Mouse (Mus musculus) cerebellum, adult 11-12 months (tissue): ENCODE measurements around the gene Enpp7.

Experiments used
- DNase-seq: peaks from one replicate; pipeline ENCODE4 v3.0.0; 2022

Enpp7 gene

DNA sequence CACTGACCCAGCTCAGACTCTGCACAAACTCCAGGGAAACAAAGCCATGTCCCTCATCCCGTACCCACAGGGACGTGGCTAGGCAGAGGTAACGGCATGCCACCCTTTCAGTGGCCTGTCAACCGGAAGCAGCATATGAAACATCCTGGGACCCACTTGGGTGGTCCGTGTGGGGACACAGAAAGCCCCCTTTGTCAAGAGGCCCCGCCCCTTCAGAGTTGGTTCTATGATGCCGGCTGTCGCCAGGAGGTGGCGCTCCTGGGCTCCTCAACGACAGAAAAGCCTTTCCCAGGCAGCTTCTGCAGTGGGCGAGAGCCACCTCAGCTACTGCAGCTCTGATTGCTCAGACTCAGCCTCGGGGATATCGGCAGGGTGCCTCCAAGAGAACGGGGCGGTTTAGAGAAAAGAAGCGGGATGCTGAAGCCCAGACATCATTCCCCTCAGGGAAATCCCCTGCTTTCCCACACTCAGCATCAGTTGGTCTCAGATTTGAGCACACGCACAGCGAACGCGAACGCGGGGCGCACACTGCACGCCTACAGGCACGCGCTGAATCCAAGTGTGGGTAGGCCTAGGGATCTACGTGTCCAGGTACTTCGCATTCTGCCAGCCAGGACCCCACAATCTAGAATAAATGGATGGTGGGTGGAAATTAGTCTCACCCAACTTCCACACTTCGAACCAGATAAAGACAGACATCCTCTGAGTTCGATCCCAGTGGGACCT, 10.7 kb downstream of the Enpp7 start:
- DNase-seq = peak; percentile 81

DNA sequence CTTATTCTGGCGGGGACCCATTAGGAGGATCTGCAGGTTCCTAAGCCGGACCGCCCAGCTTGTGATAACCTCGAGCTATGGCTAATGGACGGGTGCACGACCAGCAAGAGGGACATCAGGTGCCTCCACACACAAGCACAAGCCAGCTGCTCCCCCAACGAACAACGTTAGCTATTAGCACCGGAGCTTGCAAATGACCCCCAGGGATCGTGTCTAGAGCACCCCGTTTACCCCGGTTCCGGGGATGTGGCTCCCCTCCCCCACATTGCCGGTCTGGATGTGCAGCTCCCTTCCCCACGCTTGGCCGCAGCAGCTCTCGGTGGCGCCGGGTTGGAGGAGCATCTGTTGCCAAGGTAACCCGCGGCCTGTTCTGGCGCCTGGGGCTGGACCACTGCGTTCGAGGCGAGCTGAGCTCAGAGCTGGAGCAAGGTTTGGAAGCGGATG, 11.4 kb downstream of the Enpp7 start:
- peak; percentile 49 for DNase-seq

DNA sequence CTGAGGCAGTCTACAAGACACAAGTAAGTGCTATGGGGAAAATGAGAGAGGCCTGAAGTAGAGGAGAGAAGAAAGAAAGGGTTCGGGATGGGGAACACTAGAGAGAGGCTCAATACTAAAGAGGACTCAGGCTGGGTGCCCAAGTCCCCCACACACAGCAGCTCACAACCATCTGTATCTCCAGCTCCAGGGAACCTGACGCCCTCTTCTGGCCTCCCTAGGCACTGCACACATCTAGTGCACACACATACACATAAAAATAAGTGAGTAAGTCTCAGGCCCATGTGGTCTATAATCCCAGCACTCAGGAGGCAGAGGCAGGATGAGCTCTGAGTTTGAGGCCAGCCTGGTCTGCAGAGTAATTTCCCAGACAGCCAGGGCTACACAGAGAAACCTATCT, 12.9 kb downstream of the Enpp7 start:
- no peak for DNase-seq

DNA sequence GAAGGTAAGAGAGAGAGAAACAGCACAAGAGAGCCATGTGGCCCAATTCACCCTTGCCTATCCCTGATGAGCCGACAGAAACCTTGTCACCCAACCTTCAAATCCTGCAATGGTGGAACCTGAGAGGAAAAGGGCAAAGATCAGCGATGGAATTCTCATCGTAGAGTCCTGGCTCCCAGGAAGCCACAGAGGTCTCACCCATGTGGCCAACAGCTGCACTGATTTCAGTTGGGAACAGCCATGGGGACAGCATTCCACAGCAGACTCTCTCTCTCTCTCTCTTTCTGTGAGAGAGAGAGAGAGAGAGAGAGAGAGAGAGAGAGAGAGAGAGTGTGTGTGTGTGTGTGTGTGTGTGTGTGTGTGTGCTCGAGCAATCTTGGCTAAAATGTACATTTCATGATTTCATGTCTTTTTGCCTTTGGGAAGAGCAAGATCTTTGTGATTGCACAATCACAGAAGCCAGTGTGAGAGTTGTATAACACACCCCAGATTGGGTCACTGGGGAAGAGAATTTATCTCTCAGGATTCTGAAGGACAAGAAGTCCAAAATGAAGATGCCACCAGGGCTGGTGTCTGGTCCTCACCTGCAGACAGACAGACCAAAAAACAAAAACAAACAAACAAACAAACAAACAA, 13.6 kb downstream of the Enpp7 start:
- DNase-seq = no peak

DNA sequence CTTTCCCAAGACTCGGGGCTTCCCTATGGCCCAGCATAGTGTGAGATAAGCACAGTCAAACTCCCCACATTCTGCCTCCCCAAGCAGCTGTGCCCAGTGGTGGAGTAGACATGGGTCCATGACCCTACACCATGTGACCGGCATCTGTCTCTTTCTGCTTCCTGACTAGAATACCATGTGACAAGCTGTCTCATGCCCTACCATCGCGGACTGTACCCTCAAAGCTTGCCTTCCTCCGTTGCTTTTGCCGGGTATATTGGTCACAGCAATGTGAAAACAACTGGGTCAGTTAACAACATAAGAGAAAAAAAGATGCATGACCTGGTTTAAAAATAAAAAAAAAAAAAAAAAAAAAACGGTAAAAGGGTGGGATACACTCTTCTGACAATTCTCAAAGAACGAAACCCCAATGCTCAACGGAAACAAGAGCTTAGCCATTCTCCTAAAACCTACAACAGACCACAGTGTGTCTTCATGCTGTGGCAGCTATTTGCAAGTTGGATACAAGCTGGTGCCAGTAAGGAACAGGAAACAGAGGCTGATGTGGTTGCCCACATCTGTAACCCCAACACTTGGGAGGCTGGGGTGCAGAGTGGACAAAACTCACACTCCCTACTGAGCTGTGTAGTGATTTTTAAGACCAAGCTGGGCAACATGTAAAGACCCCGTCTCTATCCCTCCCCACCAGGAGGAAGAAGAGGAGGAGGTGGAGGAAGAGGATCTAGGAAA, 17.7 kb downstream of the Enpp7 start:
- no peak for DNase-seq

DNA sequence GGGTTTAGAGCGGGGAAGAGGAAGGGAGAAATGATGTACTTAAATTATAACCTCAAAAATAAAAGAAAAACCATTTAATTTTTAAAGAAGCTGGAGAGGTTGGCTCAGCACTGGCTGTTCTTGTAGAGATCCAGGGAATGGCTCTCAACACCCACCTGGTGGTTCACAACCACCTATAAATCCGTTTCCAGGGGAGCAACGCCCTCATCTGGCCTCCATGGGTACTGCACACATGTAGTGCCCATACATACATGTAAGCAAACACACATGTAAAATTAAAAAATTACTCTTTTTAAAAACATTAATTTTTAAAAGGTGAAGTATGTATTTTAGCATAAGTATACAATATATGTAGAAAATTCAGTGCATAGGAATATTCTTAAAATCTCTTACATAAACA, 18.5 kb downstream of the Enpp7 start:
- no peak for DNase-seq

DNA sequence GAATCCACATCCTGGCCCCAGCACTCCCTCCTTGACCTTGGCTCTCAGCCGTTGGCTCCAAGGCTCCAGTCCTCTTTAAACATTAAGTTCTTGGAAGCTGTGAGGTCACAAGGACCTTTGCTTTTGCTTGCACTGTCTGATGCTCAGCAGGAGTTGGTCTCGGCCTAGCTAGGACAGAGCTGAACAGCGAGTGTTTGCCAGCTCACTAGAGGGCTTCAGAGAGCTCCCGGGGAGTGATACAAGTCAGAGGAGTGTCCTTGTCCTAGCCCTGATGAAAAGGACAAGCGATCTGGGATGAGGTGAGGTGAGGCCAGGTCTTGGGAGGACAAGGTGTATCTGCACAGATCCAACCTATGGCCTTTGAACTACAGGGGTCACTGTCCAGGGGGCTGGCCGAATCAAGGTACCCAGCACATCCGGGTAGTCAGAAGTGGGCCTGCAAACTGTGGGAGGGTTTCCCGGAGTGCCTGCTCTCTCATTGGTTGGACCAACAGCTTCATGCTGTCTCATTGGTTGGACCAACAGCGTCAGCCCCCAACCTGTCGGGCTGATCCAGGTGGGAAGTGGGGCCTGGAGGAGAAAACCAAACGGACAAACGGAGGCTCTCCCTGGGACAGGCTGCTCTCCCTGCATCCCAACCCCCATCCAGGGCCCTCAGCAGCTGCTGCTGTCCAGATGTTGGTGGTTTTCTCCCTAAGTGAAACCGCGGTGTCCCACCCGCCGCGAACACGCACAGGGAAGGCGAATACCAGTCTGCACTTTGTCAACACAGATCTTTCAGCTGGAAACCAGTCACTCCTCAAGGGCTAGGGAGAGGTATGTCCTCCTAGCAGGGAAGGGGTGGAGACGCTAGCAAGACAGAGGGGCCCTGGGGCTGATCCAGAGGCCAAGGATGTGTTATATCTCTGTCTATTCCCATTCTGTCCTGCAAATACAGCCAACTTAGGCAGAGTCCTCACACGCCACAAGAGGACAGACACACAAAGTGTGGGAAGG, 19.8 kb downstream of the Enpp7 start:
- DNase-seq = no peak

DNA sequence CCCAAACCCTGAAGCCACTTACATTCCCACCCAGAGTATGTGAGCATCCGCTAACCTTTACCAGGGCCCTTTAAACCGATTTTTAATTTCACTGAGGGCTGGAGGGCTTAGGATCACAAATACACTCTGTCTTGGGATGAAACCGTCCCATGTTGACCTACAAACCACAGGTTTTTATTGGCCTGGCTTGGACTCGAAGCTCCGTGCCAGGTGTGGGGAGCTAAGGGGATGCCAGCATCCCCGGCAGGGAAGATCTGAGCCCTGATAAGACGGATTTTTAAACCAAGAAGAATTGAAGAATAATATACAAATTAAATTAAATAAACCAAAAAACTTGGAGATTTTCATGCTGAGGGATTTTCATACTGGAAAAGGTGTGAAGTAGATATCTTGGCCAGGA, 26.5 kb downstream of the Enpp7 start:
- no peak for DNase-seq

DNA sequence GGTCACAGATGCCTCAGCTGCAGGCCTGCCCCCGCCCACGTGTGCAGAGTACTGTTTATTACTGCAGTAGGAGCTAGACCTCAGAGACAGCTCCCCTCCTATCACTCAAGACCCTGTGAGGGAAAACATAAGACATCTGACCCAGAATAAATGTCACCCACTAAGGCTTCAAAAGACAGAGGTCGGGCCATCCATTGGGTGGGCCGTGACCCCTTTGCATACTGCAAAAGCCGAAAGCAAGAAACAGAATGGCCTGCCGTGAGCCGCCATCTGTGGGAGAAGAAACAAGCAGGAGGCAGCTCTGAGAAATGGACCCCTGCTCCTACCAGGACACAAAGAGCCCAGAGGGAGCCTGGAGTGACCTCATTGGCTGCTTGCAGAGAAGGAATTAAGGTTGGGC, 29.5 kb downstream of the Enpp7 start:
- DNase-seq = no peak

DNA sequence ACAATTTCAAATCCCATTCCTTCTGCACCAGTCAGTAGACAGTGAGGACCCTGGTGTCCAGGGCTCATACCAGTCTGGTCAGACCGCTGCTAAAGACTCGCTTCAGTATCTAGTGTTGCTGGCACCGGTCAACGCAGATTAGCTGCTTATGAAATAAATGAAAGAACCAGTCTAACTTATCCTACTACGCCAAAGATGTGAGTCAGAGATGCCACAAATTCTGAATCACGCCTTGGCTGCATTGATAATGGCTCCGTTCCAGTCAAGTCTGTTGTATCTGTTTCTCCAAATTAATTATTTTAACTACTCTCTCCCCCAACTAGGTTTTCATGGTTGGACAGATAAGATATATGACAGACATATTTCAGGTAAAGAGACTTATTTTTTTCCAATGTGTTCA, 33.2 kb downstream of the Enpp7 start:
- no peak for DNase-seq

DNA sequence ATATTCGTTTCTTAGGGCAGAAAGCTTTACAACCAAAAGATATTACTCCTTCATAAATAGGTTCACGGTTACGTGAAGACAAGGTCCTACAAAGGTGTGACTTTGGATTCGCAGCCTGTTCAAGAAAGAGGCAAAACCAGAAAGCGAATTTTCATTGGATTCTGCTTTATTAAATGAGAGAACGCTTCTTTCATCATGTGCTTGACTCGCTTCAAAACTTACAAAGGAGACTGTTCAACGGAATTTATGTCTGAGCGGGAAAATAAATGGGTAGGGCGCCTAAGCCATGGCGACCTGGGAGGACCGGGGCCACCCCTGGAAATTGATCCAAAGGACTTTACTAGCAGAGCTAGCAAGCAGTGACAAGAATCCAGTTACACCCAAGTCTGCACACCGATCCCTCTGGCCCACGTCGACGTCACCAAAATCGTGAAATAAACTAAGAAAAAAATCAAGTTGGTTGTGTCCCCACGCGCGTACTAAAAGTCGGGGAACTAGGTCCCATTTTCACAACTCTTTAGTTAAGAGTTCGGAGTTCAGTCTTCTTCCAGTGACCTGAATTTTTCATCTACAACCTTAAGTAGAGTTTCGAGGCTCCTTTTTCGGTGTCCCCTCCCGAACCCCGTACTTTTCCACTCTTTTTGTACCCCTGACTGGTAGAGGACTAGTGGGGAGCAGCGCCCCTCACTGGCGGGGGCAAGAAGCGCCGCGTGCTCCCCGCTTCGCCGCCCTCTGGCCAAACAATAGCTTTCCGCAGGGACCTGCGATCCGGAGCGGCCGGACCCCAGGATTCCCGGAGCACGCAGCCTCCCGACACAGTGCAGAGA, 34.3 kb downstream of the Enpp7 start:
- no peak for DNase-seq

DNA sequence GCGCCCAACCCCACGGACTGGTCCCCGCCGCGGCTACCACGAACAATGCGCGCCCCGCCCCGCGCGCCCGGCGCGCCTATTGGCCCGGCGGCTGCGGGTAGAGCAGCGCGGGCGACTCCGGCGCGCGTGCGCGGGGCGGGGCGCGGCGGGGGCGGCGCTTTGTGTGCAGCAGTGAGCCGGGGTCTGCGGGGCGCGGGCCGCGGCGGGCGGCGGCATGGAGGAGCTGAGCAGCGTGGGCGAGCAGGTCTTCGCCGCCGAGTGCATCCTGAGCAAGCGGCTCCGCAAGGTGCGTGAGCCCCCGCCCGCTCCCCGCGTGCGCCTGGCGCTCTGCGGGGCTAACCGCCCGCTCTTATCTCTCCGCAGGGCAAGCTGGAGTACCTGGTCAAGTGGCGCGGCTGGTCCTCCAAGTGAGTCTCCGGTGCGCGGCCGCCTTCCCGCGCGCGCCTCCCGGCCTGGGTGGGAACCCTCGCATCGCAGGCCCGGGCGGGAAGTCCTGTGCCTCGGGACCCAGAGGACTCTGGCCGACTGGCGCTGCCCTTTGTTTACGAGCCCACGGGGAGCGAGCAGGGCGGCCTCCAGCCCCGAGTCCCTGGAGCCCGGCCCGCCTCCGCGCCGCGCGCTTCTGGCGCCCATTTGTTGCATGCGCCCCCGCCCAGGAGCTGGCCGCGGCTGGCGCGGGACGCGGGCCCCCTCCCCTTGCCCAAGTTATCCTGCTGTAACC, 35.1 kb downstream of the Enpp7 start, which contains the start of gene Cbx2:
Gene Cbx2, plus strand, starts transcription at position 68 of the 721 bp plus-strand sequence.
- peak; percentile 80 for DNase-seq

DNA sequence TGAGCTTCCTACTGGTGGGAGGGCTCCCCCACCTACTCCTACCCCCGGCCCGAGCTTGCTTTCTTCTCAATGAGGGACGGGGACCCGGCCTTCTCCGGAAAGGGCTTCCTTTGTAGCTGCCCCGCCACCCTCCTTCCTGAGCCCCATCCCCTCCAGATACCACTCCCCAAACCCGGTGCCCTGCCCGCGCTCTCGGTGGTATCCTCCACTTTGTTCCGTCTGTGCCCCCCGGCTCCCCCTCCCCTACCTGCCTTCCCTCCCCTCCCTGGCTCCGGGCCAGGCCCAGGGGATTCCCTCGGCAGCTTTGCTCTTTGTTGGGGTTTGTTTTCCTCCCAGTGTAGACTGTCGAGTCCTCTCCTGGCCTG, 35.6 kb downstream of the Enpp7 start:
- DNase-seq = no peak

DNA sequence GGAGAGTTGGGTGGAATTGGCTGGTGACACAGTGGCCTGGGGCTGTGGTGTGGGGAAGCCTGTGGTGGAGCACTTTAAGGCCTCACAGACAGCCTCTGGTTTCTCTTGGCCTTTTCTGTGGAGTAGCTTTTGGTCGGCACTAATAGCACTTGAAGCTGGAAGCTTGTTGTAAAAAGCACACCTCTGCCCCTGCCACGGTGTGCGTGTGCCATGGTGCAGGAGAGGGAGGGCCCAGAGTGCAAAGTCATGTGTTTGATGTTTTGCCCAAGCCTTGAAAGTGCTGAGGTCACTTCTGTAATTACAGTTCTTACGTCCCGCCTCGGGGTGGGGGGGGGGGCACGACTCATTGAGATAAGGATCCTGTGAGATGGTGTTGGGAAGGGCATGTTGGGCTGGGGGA, 36.3 kb downstream of the Enpp7 start:
- no peak for DNase-seq

DNA sequence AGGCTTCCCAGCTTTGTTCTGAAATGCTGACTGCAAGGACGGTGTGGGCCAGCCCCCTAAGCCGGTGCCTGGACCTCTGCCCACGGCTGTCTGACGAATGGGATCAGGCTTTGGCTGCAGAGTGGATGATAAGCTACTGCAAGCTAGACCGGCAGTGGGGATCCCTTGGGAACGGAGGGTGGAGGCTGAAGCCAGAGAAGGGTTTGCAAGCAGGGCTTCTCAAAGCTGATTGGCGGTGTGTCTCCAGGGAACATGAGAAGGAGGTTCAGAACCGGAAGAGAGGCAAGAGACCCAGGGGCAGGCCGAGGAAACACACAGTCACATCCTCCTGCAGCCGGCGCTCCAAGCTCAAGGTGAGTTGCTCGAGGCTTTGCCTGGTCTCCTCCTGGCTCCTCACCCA, 38.2 kb downstream of the Enpp7 start:
- DNase-seq = no peak

DNA sequence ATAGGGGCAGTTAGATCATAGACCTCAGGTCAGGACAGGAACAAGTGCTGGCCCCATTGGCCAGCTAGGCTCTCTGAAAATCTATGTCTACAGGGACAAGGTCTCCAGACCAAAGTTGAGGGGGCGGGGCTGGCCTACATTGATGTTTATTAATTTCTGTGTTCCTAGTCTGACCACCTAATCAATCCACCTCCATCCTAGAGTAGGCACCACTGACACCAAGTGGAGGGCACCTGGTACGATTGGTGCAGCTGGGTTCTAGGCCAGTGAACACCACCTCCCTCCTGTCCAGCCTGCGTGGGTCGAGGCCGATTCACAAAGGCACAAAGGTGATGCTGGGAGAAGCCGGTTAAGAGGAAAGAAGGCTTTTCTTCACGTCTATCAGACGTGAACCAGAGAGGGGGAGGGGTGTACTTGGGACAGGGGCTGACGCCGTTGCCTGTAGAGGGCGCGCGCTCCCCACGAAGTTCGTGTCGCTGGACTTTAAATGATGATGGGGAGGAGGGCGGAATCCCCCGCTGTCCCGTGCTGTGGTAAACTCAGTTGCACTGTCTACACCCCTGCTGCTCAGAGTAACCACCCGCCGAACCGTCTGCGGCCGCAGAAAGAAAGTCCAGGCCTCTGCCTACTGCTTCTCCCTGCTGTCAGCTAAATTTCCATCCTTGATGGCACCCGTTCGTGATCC, 46.0 kb downstream of the Enpp7 start:
- peak; percentile 64 for DNase-seq

DNA sequence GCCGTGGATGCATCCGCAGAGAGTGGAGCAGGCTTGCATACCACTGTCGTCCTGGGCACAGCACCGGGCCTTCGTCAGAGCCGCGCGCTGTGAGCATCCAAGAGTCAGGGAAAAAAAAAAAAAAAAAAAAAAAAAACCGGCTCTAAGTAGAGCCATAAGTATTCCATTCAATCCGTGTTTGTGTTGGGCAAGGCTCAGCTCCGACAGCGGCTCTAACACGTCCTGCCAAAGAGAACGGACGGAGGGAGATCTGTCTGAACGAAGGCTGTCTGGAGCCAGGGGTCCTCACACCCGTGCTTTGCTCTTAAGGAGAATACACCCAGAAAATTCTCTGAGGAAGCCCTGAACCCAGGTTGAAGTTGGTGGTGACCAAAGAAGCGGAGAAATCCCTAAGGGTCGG, 46.6 kb downstream of the Enpp7 start:
- DNase-seq = no peak

DNA sequence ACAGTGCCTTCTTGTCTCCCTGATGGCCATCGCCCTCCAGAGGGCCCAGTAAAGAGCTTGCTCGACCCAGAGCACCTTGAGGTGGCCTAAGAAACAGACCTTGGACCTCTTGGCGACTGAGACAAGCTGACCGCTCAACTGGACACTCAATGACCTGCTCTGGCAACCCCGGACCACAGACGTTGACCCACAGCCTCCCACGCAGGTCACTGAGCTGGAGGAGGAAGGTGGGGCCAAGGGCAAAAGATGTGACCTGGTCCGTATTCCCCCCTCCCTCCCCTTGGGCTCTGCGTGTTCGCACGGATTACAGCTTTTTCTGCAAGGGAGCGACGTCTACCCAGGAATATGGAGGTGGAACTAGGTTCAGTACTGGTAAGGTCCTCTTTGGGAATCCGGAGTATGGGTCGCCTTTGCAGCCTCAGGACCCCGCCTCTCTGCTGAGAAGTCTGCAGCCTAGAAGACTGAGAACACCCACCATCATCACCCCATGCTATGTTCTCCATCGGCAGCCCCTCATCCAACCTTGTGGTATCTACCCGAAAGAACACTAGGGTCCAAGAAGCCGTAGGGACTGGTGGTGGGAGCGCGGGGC, 47.2 kb downstream of the Enpp7 start:
- no peak for DNase-seq

DNA sequence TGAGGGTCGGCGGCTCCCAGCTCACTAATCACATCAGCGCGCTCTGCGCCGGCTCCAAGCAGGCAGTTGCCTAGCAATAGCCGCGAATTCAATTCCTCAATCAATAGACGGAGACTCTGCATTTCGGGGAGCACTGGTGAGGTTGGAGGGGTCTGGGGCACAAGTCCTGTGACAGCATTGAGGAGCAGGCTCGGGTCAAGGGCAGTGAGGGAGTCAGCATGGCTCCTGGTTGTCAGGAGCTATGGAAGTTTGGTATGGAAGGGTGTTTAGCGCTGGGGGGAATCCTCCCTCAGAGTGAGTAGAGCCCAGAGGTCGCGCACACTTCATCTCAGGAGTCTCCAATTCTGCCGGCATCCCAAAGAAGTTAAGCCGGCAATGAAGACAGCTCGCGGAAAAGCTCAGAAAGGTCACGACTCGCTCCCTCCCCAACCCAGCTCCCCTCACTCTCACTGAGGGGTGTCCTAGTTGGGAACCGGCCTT, 47.7 kb downstream of the Enpp7 start:
- no peak for DNase-seq

DNA sequence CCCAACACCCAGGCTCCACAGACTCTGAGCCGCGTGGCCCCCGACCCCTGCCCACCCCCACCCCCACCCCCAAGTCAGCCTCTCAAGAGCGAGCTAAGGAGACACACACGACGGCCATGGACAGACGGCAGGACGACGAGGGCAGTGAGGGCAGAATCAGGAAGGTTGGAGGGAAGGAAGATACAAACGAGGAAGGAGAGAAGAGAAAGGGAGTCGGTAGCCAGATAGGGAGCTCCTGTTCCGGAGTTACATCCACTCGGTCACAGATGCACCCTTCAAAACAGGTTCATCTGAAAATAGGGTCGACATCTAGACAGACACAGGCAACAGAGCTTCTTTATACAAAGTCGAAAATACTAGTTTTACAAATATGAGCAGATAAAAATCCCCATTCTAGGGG, 48.5 kb downstream of the Enpp7 start:
- no peak for DNase-seq
